In genomic region chr15:86473473-86473872, GRCm38 (mm10) we compare ENCODE assay signal across 19 mouse cellular contexts.
DNase-seq lines count a peak whose midpoint lies in the region; ATAC-seq and TF ChIP-seq lines count a peak whose summit lies in the region.
"Had no signal": no experiment of that assay in that cellular context is flagged by ENCODE, and none has a peak within 500 bp of the region (broad histone marks: within the 10 kb centered on the region; RNA-seq: fewer than 3 reads in every experiment).

No protein-coding gene starts in this region.

- peak; percentile 24; the same call in 1 of the 2 replicates for ATAC-seq in lung, embryonic 14.5 days (ENCODE audit: insufficient read depth)
- 0 out of 2 replicates have a peak, but pooled peaks have one; percentile 34 for ATAC-seq in erythroid progenitor cell, adult 5-6 weeks (replicated peaks; ENCODE audit: low FRiP score, poor library complexity, severe bottlenecking)
- no peak for ATAC-seq in liver, postnatal 0 days
- ATAC-seq: liver, embryonic 12.5 days had no signal

- H3K27ac ChIP-seq in lung, embryonic 14.5 days (ENCODE audit: low read depth): no peak overlapping the region
- no peak overlapping the region for H3K27ac ChIP-seq in liver, postnatal 0 days (ENCODE audit: low read depth)
- H3K27ac ChIP-seq: embryonic facial prominence, embryonic 12.5 days; forebrain, embryonic 12.5 days; liver, embryonic 12.5 days; stomach, embryonic 15.5 days had no signal

- no peaks in the 10 kb centered on the region for H3K4me1 ChIP-seq in lung, embryonic 14.5 days (ENCODE audit: insufficient read depth)
- no peaks in the 10 kb centered on the region for H3K4me1 ChIP-seq in liver, postnatal 0 days (ENCODE audit: insufficient read depth)
- H3K4me1 ChIP-seq: stomach, embryonic 15.5 days had no signal

- no peak overlapping the region for H3K4me2 ChIP-seq in lung, embryonic 14.5 days
- H3K4me2 ChIP-seq in liver, postnatal 0 days (ENCODE audit: low read depth, low read length): no peak overlapping the region
- H3K4me2 ChIP-seq: embryonic facial prominence, embryonic 12.5 days; forebrain, embryonic 12.5 days; heart, embryonic 12.5 days; liver, embryonic 12.5 days; stomach, embryonic 15.5 days had no signal

- H3K9me3 ChIP-seq in lung, embryonic 14.5 days (ENCODE audit: low read depth, low read length): peaks cover 6% of the 10 kb centered on the region; the same call in 1 of the 2 replicates
- peaks cover 9% of the 10 kb centered on the region; the same call in 1 of the 2 replicates for H3K9me3 ChIP-seq in liver, postnatal 0 days (ENCODE audit: low read length)
- H3K9me3 ChIP-seq: embryonic facial prominence, embryonic 12.5 days; liver, embryonic 12.5 days; stomach, embryonic 15.5 days had no signal

- TF ChIP-seq CTCF in lung, embryonic 14.5 days (IDR thresholded peaks at IDR 0.05; ENCODE audit: low read depth): no peak
- TF ChIP-seq CTCF in liver, postnatal 0 days (IDR thresholded peaks at IDR 0.05; ENCODE audit: low read depth): no peak

- no peak overlapping the region for H3K4me3 ChIP-seq in lung, embryonic 14.5 days (ENCODE audit: low read depth, low read length)
- no peak overlapping the region for H3K4me3 ChIP-seq in liver, postnatal 0 days (ENCODE audit: low read depth, low read length)
- H3K4me3 ChIP-seq: embryonic facial prominence, embryonic 12.5 days; forebrain, embryonic 12.5 days; heart, embryonic 12.5 days; liver, embryonic 12.5 days; stomach, embryonic 15.5 days had no signal

- WGBS in lung, embryonic 14.5 days: 48% methylated on average over 11 of the region's 11 CpGs
- 81% methylated on average over 11 of the region's 11 CpGs for WGBS in liver, postnatal 0 days (ENCODE audit: insufficient replicate concordance)

- no peak for DNase-seq in lung, embryonic 14.5 days
- no peak for DNase-seq in lung, postnatal 36 days
- peak; percentile 73 for DNase-seq in embryo, embryonic 11 days
- peak; percentile 77 for DNase-seq in mesoderm, embryonic 11.5 days (ENCODE audit: low read depth, low spot score)
- DNase-seq in spleen, postnatal 14 days (ENCODE audit: low spot score in 2 of 2): no peak
- no peak for DNase-seq in thymus, postnatal 10 days (ENCODE audit: low spot score in 2 of 2)
- DNase-seq in liver, postnatal 0 days: no peak
- DNase-seq: cerebellum, adult 9-11 months; kidney, adult 2 months; kidney, postnatal 14 days; layer of hippocampus, adult 9-11 months; right cerebral cortex, adult 18-20 months; spleen, adult 18-20 months had no signal

- H3K9ac ChIP-seq in lung, embryonic 14.5 days: no peak overlapping the region
- no peak overlapping the region for H3K9ac ChIP-seq in liver, postnatal 0 days (replicated peaks)
- H3K9ac ChIP-seq: embryonic facial prominence, embryonic 12.5 days; forebrain, embryonic 12.5 days; heart, embryonic 12.5 days; liver, embryonic 12.5 days; stomach, embryonic 15.5 days had no signal

- H3K27me3 ChIP-seq in lung, embryonic 14.5 days (ENCODE audit: insufficient read depth, low read length): no peaks in the 10 kb centered on the region
- no peaks in the 10 kb centered on the region for H3K27me3 ChIP-seq in liver, postnatal 0 days (ENCODE audit: insufficient read depth, low read length)
- H3K27me3 ChIP-seq: embryonic facial prominence, embryonic 12.5 days; forebrain, embryonic 12.5 days; liver, embryonic 12.5 days; stomach, embryonic 15.5 days had no signal

- TF ChIP-seq EP300 in liver, postnatal 0 days (IDR thresholded peaks at IDR 0.05; ENCODE audit: low read depth): no peak

- H3K36me3 ChIP-seq in lung, embryonic 14.5 days (ENCODE audit: insufficient read depth): no peaks in the 10 kb centered on the region
- no peaks in the 10 kb centered on the region for H3K36me3 ChIP-seq in liver, postnatal 0 days (replicated peaks; ENCODE audit: insufficient read depth, low read length)
- H3K36me3 ChIP-seq: embryonic facial prominence, embryonic 12.5 days; forebrain, embryonic 12.5 days; heart, embryonic 12.5 days; liver, embryonic 12.5 days; stomach, embryonic 15.5 days had no signal

Comparison
In these comparisons a context has a peak if more than half of its experiments do, and no peak if none do; other contexts are left out.
1. DNase-seq: peak in embryo, embryonic 11 days (single experiment) and mesoderm, embryonic 11.5 days (single experiment); none in lung, embryonic 14.5 days (single experiment), lung, postnatal 36 days (single experiment), spleen, postnatal 14 days (0 of 2), thymus, postnatal 10 days (0 of 2) and liver, postnatal 0 days (single experiment).